In the genomic region with DNA sequence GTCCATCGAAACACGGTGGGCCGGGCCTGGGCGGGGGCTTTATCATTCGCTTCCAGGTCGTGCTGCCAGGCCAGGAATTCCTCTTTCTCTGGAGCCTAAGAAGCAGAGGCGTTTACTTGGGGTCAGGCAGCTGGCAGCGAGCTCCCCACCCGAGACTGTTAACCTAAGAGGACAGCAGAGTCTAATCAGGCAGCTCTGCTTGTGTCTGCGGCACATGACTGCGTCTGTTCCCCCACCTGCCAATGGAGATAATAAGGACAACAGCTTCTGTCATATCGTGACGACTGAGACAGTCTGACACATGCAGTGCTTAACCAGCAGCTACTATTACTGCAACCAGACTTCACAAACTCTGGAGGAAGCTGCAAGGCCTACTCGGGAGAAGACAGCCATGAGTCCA, we compare ENCODE assay signal across 14 mouse cellular contexts. TPM values are rescaled to one million over a fixed set of nuclear protein-coding genes. Genes with fewer than 3 reads are reported as not detected.
DNase-seq lines count a peak whose midpoint lies in the region; ATAC-seq lines count a peak whose summit lies in the region.
"Had no signal": no experiment of that assay in that cellular context is flagged by ENCODE, and none has a peak within 500 bp of the region (broad histone marks: within the 10 kb centered on the region; RNA-seq: fewer than 3 reads in every experiment).

No protein-coding gene starts in this region.

- ATAC-seq in midbrain, embryonic 16.5 days = no peak
- ATAC-seq in common myeloid progenitor, adult 5-6 weeks (replicated peaks; ENCODE audit: low read depth, poor library complexity, severe bottlenecking) = peak; percentile 33
- peak; percentile 79 for ATAC-seq in liver, embryonic 11.5 days (replicated peaks; ENCODE audit: low FRiP score)

- H3K27ac ChIP-seq in midbrain, embryonic 10.5 days (replicated peaks) = no peak overlapping the region
- no peak overlapping the region for H3K27ac ChIP-seq in midbrain, embryonic 16.5 days (ENCODE audit: low read length)
- H3K27ac ChIP-seq in liver, embryonic 11.5 days (ENCODE audit: low read depth, low read length) = peak overlapping the region; percentile 96
- H3K27ac ChIP-seq: forebrain, embryonic 10.5 days; gastrocnemius, adult 2 months; limb, embryonic 15.5 days; midbrain, embryonic 12.5 days; neural tube, embryonic 13.5 days had no signal

- H3K27me3 ChIP-seq in midbrain, embryonic 10.5 days (ENCODE audit: low read depth, poor library complexity, severe bottlenecking) = no peaks in the 10 kb centered on the region
- H3K27me3 ChIP-seq in midbrain, embryonic 16.5 days (ENCODE audit: control insufficient read depth, insufficient read depth, low read depth, low read length) = no peaks in the 10 kb centered on the region
- H3K27me3 ChIP-seq in liver, embryonic 11.5 days (replicated peaks; ENCODE audit: control insufficient read depth, insufficient read depth, low read length) = no peaks in the 10 kb centered on the region
- H3K27me3 ChIP-seq: limb, embryonic 15.5 days; midbrain, embryonic 12.5 days; neural tube, embryonic 13.5 days had no signal

- DNase-seq in midbrain, embryonic 10.5 days (ENCODE audit: low spot score) = no peak
- peak; percentile 61 for DNase-seq in liver, embryonic 11.5 days (ENCODE audit: low spot score)
- DNase-seq in yolk sac, embryonic 10.5 days (ENCODE audit: low spot score) = peak; percentile 24
- DNase-seq in thymus, postnatal 36 days = no peak
- DNase-seq in thymus, postnatal 10 days (ENCODE audit: low spot score in 2 of 2) = no peak
- DNase-seq: gastrocnemius, adult 2 months; kidney, adult 2 months; thymus, postnatal 25 days had no signal

- no peak overlapping the region for H3K9ac ChIP-seq in midbrain, embryonic 16.5 days (ENCODE audit: low read depth, low read length)
- peak overlapping the region; percentile 86 for H3K9ac ChIP-seq in liver, embryonic 11.5 days (ENCODE audit: low read depth, low read length)
- H3K9ac ChIP-seq: limb, embryonic 15.5 days; midbrain, embryonic 12.5 days; neural tube, embryonic 13.5 days had no signal

- WGBS in midbrain, embryonic 10.5 days = 91% methylated on average over 14 of the region's 14 CpGs
- 93% methylated on average over 14 of the region's 14 CpGs for WGBS in midbrain, embryonic 16.5 days
- WGBS in liver, embryonic 11.5 days = 47% methylated on average over 14 of the region's 14 CpGs

- H3K36me3 ChIP-seq in midbrain, embryonic 10.5 days = peaks cover 63% of the 10 kb centered on the region
- peaks cover 42% of the 10 kb centered on the region for H3K36me3 ChIP-seq in midbrain, embryonic 16.5 days (ENCODE audit: control insufficient read depth, insufficient read depth, low read length)
- peaks cover 49% of the 10 kb centered on the region for H3K36me3 ChIP-seq in liver, embryonic 11.5 days (ENCODE audit: control insufficient read depth, insufficient read depth, low read length)

- H3K4me1 ChIP-seq in midbrain, embryonic 10.5 days = peaks cover 26% of the 10 kb centered on the region
- peaks cover 11% of the 10 kb centered on the region for H3K4me1 ChIP-seq in midbrain, embryonic 16.5 days (ENCODE audit: control insufficient read depth, insufficient read depth, low read length)
- H3K4me1 ChIP-seq in liver, embryonic 11.5 days (replicated peaks; ENCODE audit: control insufficient read depth, insufficient read depth, low read length) = peaks cover 51% of the 10 kb centered on the region

- 0 out of 2 replicates have a peak overlapping the region, but pooled peaks have one; percentile 4 for H3K4me3 ChIP-seq in midbrain, embryonic 10.5 days
- H3K4me3 ChIP-seq in midbrain, embryonic 16.5 days (ENCODE audit: low read depth, low read length) = no peak overlapping the region
- H3K4me3 ChIP-seq in liver, embryonic 11.5 days (ENCODE audit: low read depth, low read length) = peak overlapping the region; percentile 80
- H3K4me3 ChIP-seq: gastrocnemius, adult 2 months; limb, embryonic 15.5 days; midbrain, embryonic 12.5 days; neural tube, embryonic 13.5 days had no signal

- no peaks in the 10 kb centered on the region for H3K9me3 ChIP-seq in midbrain, embryonic 10.5 days (replicated peaks)
- no peaks in the 10 kb centered on the region for H3K9me3 ChIP-seq in midbrain, embryonic 16.5 days (replicated peaks; ENCODE audit: control insufficient read depth, low read length, poor library complexity, severe bottlenecking)
- no peaks in the 10 kb centered on the region for H3K9me3 ChIP-seq in liver, embryonic 11.5 days (ENCODE audit: control insufficient read depth, low read length)
- H3K9me3 ChIP-seq: forebrain, embryonic 10.5 days; limb, embryonic 15.5 days; midbrain, embryonic 12.5 days; neural tube, embryonic 13.5 days had no signal

- H3K4me2 ChIP-seq in midbrain, embryonic 16.5 days (ENCODE audit: low read length) = no peak overlapping the region
- peak overlapping the region; percentile 80 for H3K4me2 ChIP-seq in liver, embryonic 11.5 days
- H3K4me2 ChIP-seq: limb, embryonic 15.5 days; midbrain, embryonic 12.5 days had no signal

RNA-seq across cellular contexts. Expression of a gene that starts 2.8 kb away (rescaled TPM):
- 66.7 and 72.6 TPM in 2 replicates for polyA plus RNA-seq in midbrain, embryonic 10.5 days (2016; fragmentation: Nextera tagmentation; extraction: Ambion mirVana)
- 48.4 and 50.0 TPM in 2 replicates for polyA plus RNA-seq in midbrain, embryonic 16.5 days (2015; fragmentation: Nextera tagmentation; extraction: Ambion mirVana)
- total RNA-seq in common myeloid progenitor, adult 5-6 weeks (2017) = 41.1 and 53.9 TPM in 2 replicates
- polyA plus RNA-seq in liver, embryonic 11.5 days (2014; fragmentation: Nextera tagmentation; extraction: Ambion mirVana) = 109 and 111 TPM in 2 replicates

Comparison
In these comparisons a context has a peak if more than half of its experiments do, and no peak if none do; other contexts are left out.
1. DNase-seq: peak in liver, embryonic 11.5 days (single experiment) and yolk sac, embryonic 10.5 days (single experiment); none in midbrain, embryonic 10.5 days (single experiment), thymus, postnatal 36 days (0 of 2) and thymus, postnatal 10 days (0 of 2).